Comparison of ENCODE assay signal across 16 mouse cellular contexts in genomic region chr16:54901461-54901860, GRCm38 (mm10).
"Had no signal": no experiment of that assay in that cellular context is flagged by ENCODE, and none has a peak within 500 bp of the region (broad histone marks: within the 10 kb centered on the region; RNA-seq: fewer than 3 reads in every experiment).

No protein-coding gene starts in this region.

- H3K4me3 ChIP-seq: neural tube, embryonic 13.5 days; neural tube, embryonic 15.5 days; stomach, embryonic 15.5 days had no signal

- H3K9me3 ChIP-seq: neural tube, embryonic 13.5 days; neural tube, embryonic 15.5 days; stomach, embryonic 15.5 days had no signal

- H3K27me3 ChIP-seq: neural tube, embryonic 13.5 days; neural tube, embryonic 15.5 days; stomach, embryonic 15.5 days had no signal

- H3K9ac ChIP-seq: neural tube, embryonic 13.5 days; neural tube, embryonic 15.5 days; stomach, embryonic 15.5 days had no signal

- H3K36me3 ChIP-seq: neural tube, embryonic 13.5 days; neural tube, embryonic 15.5 days; stomach, embryonic 15.5 days had no signal

- DNase-seq: retina, postnatal 1 day; right cerebral cortex, adult 18-20 months; right cerebral cortex, postnatal 14 days; right cerebral cortex, postnatal 25 days; right cerebral cortex, postnatal 4 days; spleen, adult 18-20 months; thymus, adult 18-20 months; thymus, adult 2 months; thymus, postnatal 14 days; thymus, postnatal 25 days; thymus, postnatal 36 days; thymus, postnatal 4 days had no signal

- H3K4me2 ChIP-seq: neural tube, embryonic 13.5 days; neural tube, embryonic 15.5 days; stomach, embryonic 15.5 days had no signal

- H3K4me1 ChIP-seq: neural tube, embryonic 13.5 days; neural tube, embryonic 15.5 days; stomach, embryonic 15.5 days had no signal

- H3K27ac ChIP-seq: neural tube, embryonic 13.5 days; neural tube, embryonic 15.5 days; stomach, embryonic 15.5 days; stomach, postnatal 0 days had no signal
